Comparison of ENCODE assay signal across 9 mouse cellular contexts in genomic region chr1:154150167-154150851, GRCm38 (mm10). TPM values are rescaled to one million over a fixed set of nuclear protein-coding genes. Genes with fewer than 3 reads are reported as not detected.
DNase-seq lines count a peak whose midpoint lies in the region; ATAC-seq and TF ChIP-seq lines count a peak whose summit lies in the region.
"Had no signal": no experiment of that assay in that cellular context is flagged by ENCODE, and none has a peak within 500 bp of the region (broad histone marks: within the 10 kb centered on the region; RNA-seq: fewer than 3 reads in every experiment).

No protein-coding gene starts in this region.

- no peaks in the 10 kb centered on the region for H3K27me3 ChIP-seq in intestine, embryonic 14.5 days (replicated peaks; ENCODE audit: control insufficient read depth, insufficient read depth, low read length)
- H3K27me3 ChIP-seq in thymus, adult 2 months (ENCODE audit: control insufficient read depth, insufficient read depth, low read length): no peaks in the 10 kb centered on the region

- no peaks in the 10 kb centered on the region for H3K36me3 ChIP-seq in intestine, embryonic 14.5 days (ENCODE audit: control insufficient read depth, insufficient read depth, low read length)
- no peaks in the 10 kb centered on the region for H3K36me3 ChIP-seq in thymus, adult 2 months (ENCODE audit: control insufficient read depth, insufficient read depth, low read length)

- no peak for TF ChIP-seq CTCF in thymus, adult 2 months (IDR thresholded peaks at IDR 0.05; ENCODE audit: borderline replicate concordance, control insufficient read depth, extremely low read depth, insufficient read depth, low read length, poor library complexity)

- H3K4me2 ChIP-seq in intestine, embryonic 14.5 days (ENCODE audit: low read length): peak overlapping the region; percentile 20; the same call in 1 of the 2 replicates

- H3K9me3 ChIP-seq in intestine, embryonic 14.5 days (ENCODE audit: control insufficient read depth, low read length): no peaks in the 10 kb centered on the region

- intact Hi-C loops in gastrocnemius, postnatal 14 days (cut with DNase I; ENCODE audit: low total_unique reads): no loop called here

- ATAC-seq in intestine, embryonic 14.5 days (replicated peaks; ENCODE audit: low FRiP score, low TSS enrichment, low read depth): peak; percentile 93

- DNase-seq in adrenal gland, adult (ENCODE audit: inconsistent age in 2 of 2, low spot score in 1 of 2): peak; percentile 88 to 96
- DNase-seq in embryo, embryonic 10 days (ENCODE audit: low spot score): peak; percentile 32
- DNase-seq in gastrocnemius, postnatal 14 days: peak; percentile 84
- DNase-seq in intestine, embryonic 14.5 days (ENCODE audit: low spot score): peak; percentile 72
- DNase-seq in left cerebral cortex, adult 18-20 months (ENCODE audit: low spot score in 2 of 2): peak; percentile 79 to 89
- DNase-seq in lung, postnatal 25 days (ENCODE audit: low spot score): peak; percentile 78
- peak; percentile 88 for DNase-seq in right cerebral cortex, postnatal 36 days (ENCODE audit: low spot score in 2 of 2)
- DNase-seq in thymus, adult 2 months: no peak

- 14% methylated on average over 8 of the region's 8 CpGs for WGBS in intestine, embryonic 14.5 days
- WGBS in thymus, adult 2 months: 74% methylated on average over 8 of the region's 8 CpGs

- no peak for TF ChIP-seq POLR2A in thymus, adult 2 months (IDR thresholded peaks at IDR 0.05; ENCODE audit: control insufficient read depth, extremely low read depth, insufficient read depth, low read length, poor library complexity)

- H3K27ac ChIP-seq in intestine, embryonic 14.5 days (ENCODE audit: low read depth): peak overlapping the region; percentile 43
- H3K27ac ChIP-seq in thymus, adult 2 months (ENCODE audit: control insufficient read depth, insufficient read depth, low read length): no peak overlapping the region

- H3K4me3 ChIP-seq in intestine, embryonic 14.5 days (ENCODE audit: low read depth, low read length): no peak overlapping the region
- no peak overlapping the region for H3K4me3 ChIP-seq in thymus, adult 2 months (ENCODE audit: control insufficient read depth, insufficient read depth, low read length)

- H3K4me1 ChIP-seq in intestine, embryonic 14.5 days (replicated peaks; ENCODE audit: control insufficient read depth, insufficient read depth, low read length): peaks cover 12% of the 10 kb centered on the region
- no peaks in the 10 kb centered on the region for H3K4me1 ChIP-seq in thymus, adult 2 months (replicated peaks; ENCODE audit: control insufficient read depth, insufficient read depth, low read length)

- H3K9ac ChIP-seq in intestine, embryonic 14.5 days (ENCODE audit: low read length): 0 out of 2 replicates have a peak overlapping the region, but pooled peaks have one; percentile 20

RNA-seq across cellular contexts. Expression of gene Zfp648, which starts 50.7 kb away (rescaled TPM):
- under 1 TPM in 1 of 2 experiments, not detected in 1; 0.20 TPM for total RNA-seq in gastrocnemius, postnatal 14 days (2021)
- polyA plus RNA-seq in intestine, embryonic 14.5 days (2014; fragmentation: Nextera tagmentation; extraction: Ambion mirVana): 0.12 TPM in 1 of 2 replicates, not detected in the other
- total RNA-seq in left cerebral cortex, adult 18-20 months (2021): 1 to 10 TPM in 1 of 2 experiments, under 1 TPM in 1; 0.56 to 1.4 TPM
- 0.13 TPM in 1 of 2 replicates, not detected in the other for polyA plus RNA-seq in thymus, adult 2 months (2012; rRNA removed)
- total RNA-seq: neutrophil, adult 5-6 weeks had no signal
